Mouse (Mus musculus) kidney, adult 8-10 months (tissue): ENCODE results near the gene Zfp866.

Experiments used
- DNase-seq, 2 experiments: peaks; one replicate each; pipeline ENCODE4 v3.0.0; 2022

The Zfp866 gene

DNA sequence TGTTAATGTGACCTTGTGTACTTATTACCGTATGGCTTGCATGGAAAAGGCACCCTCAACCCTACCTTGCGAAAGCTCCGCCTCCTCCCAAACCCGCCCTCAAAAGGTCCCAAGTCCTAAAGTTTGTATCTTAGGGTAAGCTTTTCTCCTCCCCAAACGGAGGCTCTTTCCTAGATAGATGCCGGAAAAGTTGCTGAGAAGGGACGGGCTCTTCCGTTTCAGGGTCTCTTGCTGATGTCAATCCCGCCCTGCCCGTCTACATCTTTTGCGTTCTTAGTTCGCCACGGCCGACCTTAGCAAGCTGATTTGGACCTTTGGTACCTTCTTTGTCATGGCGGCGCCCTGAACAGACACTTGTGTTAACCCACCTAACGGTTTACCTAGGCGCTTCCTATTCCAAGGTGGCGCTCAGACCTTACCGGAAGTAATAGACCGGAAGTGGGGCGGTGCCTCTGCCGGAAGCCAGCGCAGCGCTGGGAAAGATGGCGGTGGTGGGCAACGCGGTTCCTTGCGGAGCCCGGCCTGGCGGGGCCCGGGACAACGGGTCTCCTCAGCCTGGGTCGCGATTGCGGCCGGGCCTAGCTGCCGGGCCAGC lies at the start of gene Zfp866, which contains the start of gene Atp13a1:
Gene Zfp866 (minus strand): TSS at position 406 of the 595 bp plus-strand sequence.
Gene Atp13a1 (plus strand): TSS at position 391 of the 595 bp plus-strand sequence.
- DNase-seq, result peak; percentile 89 to 90

DNA sequence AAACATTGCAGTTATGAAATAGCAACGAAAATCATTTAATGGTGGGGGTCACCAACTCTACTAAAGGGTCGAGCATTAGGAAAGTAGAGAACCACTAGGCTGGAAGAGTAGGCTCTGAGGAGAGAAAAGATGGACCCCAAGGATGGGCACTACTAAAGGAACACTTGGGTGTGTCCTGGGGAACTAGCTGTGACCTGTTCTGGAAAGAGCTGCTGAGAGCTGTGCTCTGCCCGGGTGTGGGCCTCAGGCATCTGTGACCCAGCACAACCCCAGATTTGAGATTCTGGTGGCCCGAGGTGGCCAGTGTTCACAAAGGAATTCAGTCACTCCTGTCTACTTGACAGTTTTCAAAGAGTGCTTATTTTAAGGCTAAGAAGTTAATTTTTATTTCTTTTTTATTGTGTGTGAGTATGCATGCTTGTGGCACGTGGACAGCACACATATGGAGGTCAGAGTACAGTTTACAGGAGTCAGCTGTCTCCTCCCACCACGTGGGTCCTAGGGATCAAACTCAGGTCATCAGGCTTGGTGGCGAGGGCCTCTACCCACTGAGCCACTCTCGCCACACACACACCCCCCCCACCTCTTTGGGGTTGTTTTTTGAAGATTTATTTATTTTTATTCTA lies 46.2 kb upstream of the Zfp866 start:
- peak in 1 of 2 experiments; percentile 59 for DNase-seq

DNA sequence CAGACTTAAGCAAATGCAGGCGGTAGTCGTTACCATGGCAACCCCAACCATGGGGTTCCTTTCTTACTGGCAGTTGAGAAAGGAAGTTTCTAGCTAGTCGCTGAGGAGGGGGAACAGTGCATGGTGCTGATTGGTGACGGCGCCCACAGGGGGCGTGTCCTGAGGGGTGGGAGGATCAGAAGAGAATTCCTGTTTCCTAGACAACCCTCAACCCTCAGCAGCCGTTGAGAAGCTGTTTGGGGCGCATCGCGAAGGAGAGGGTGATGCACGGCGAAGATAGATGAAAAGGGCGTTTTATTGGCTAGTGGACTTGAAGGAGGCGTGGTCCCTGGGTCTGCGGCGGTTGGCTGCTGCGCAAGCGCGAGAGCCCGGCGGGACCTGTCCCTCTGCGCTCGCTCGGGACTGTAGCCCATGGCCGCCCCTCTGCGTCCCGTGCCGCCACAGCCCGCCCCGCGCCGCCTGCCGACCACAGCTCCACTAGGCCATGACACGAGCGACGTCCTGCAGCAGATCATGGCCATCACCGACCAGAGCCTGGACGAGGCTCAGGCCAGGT lies 41.4 kb upstream of the Zfp866 start, which contains the start of gene Pbx4:
Gene Pbx4 (plus strand): TSS at position 194 of the 556 bp plus-strand sequence.
- DNase-seq, result peak; percentile 72 to 80

DNA sequence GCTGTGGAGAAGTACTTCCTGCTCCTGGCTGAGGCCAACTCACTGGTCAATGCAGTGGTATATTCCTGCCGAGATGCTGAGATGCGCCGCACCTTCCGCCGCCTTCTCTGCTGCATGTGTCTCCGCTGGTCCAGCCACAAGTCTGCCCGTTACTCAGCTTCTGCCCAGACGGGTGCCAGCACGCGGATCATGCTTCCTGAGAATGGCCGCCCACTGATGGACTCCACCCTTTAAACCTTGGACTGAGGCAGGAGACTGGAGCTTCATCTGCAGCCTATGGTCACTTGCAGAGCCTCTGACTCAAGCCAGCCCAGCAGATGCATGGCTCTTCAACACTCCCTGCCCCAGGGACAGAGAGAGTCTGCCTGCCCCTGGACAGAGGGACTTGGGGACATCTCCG lies 35.4 kb upstream of the Zfp866 start:
- peak in 1 of 2 experiments; percentile 57 for DNase-seq

DNA sequence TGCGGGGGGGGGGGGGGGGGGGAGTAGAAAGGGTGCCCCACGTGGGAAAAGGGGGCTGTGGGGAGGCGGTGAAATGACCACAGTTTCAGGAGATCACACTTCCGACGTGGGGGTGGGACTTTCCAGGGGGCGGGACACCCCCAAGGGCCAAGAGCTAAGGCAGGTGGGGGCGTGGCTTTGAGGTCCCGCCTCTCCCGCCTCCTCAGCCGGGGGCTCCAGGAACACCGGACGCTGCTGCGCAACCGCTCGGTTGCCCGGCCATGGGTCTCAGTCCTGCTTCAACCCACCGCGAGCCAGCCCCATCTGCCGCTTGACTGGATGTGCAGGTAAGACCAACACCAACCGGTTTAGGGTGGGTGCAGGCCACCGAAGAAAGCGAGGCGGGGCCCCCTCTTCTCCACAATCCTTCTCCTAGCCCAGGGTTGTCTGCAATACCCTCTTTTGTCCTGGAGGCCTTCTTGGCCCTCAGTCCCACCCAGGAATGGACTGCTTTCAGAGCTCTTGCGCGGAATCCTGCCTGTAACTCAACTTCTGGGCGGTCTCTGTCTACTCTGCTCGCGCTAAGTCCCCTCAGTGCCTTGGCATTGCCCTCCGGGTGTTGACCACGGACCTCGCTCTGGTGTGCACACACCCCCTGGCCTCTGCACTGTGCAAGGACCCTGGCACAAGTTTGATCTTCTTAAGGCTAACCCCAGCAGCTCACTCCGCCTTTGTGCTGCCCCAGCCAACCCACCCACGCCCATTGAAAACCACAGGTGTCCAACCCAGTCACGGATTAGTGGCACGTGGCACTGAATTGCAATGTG lies 31.6 kb upstream of the Zfp866 start, which contains the start of gene Lpar2:
Gene Lpar2 (plus strand): TSS at position 44 of the 806 bp plus-strand sequence.
- peak; percentile 67 to 80 for DNase-seq

DNA sequence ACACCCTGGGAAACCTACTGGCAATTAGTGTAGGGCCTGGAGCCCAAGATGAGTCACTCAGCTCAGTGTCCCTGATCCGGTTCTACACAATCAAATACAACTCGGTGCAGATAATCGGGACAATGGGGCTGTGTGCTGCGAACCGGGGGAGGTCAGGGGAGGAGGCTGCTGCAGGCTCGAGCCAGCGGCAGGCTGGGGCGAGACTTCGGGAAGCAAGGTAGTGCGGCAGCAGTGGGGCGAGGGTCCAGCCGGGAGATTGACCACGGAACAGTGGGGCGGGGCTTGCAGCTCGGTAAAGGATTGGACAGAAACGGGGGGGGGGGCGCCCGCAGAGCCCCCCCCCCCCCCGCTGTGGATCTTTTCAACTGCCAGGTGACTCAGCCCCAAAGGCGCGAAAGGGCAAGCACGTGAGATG lies 31.0 kb upstream of the Zfp866 start:
- DNase-seq, result peak in 1 of 2 experiments; percentile 44

DNA sequence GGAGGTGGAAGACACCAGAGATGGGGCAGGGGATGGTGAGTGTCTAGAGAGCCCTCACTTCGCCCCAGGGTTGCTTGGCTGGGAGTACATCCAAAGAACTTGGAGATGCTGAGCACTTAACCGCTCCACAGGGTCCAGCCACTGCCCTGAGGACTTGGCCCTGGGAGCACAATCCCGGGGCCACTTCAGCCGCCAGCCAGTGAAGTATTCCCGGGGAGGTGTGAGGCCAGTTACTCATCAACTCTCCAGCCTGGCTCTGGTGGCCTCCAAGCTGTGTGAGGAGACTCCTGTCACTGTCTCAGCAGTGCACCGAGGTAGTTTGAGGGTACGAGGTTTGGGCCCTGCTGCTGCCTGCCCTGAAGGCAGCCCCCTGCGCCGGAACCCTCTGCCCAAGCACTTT lies 29.5 kb upstream of the Zfp866 start:
- peak; percentile 79 to 82 for DNase-seq

DNA sequence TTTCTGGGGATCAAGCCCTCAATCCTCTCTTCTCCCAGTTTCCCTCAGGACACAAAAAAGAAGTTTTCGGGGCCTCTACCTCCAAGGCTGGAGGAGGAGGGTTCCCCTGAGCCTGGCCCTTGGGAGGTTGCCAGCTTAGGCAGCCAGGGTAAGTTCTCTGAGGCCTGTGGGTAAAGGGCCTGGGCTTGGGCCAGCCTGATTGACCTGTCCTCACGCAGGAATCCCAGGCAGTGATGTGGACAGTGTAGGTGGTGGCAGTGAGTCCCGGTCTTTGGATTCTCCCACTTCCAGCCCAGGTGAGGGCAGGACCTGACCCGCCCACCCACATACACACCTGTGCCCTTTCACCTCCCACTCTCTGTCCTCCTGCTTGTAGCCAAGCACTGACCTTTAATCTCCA lies 24.4 kb upstream of the Zfp866 start:
- DNase-seq, result peak; percentile 47 to 54

DNA sequence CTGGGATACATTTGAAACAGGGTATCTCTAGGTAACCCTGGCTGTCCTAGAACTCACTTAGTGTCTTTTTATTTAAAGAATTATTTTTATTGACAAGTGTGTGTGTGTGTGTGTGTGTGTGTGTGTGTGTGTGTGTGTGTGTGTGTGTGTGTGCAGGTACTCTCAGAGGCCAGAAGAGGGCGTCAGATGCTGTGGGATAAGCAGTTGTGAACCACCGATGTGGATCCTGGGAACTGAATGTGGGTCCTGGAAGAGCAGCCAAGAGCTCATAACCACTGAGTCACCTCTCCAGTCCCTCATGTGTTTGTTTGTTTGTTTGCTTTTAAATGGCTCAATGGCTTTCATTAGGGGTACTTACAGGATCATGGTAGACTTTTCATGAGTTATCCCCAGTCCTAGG lies 23.9 kb upstream of the Zfp866 start:
- no peak for DNase-seq

DNA sequence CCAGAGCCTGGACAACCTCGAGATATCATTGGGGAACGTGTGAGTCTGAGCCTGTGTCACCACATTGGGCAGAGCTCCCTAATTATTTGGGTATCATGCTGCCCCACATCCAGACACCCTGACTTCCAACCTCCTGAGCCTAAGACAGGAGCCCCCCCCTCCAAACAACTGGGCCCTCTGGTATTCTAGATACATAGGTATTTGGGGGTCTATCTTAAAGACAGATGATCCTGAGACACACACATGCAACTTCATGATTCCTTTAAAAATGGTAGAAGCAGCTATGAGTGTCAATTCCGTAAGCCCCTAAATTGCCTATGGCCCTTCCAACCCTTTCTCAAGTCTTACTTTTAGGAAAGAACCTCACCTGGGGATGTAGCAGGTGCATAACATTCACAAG lies 18.8 kb upstream of the Zfp866 start:
- DNase-seq, result no peak

DNA sequence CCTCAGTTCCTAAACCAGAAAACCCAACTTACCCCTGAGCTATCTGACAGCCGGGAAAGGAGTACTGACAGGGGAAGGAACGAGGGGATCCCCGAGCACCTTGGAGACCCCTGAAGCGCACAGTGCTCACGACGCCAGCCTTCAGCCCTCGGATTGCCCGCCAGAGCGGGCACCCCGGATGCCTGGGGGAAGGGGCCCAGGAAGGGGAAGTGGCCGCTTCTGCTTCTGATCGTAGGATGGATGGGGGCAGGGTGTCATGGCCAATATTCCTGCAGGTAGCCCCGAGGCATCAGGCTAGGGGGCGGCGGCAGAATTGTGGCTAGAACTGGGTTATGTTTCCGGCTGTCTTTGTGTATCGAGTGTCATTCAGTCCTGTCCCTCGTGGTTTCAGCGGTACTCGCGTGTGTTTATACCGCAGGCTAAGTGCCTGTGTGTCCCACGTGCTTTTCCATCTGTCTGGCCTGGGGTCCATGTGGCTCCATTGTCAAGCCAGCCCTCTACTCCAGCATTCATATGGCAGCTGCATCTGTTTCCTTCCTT lies 18.0 kb upstream of the Zfp866 start:
- DNase-seq, result no peak

DNA sequence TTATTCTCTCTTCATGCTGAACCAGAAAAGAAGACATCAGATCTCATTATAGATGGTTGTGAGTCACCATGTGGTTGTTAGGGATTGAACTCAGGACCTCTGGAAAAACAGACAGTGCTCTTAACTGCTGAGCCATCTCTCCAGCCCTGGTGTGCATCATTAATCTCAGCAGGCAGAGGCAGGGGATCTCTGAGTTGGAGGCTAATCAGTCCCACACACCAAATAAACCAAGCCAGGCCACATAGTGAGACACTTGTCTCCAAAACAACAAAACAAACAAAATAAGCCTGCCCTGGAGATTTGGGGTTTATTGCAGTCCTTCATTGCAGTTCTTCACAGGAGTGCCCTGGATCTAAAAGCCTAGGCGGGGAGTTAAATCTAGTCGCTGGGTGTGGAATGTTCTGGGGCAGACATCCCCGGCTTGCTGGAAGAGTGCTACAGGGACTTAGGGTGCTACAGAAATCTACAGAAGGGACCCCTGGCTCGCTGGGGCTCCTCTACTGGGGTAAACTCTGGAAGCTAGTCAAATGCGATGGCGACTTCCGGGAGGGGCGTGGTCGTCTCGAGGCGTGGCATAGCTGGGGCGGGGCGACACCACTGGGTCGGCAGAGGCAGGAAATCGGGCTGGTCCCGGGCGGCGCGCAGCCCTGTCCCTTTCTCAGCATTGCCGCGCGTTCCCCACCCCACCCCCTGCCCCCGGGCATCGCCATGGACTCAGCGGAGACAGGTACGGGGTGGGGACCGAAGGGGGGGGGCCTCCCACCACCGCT lies 17.3 kb upstream of the Zfp866 start, which contains the start of gene Gmip:
Gene Gmip (plus strand): TSS at position 586 of the 770 bp plus-strand sequence.
- DNase-seq, result peak; percentile 73 to 85

DNA sequence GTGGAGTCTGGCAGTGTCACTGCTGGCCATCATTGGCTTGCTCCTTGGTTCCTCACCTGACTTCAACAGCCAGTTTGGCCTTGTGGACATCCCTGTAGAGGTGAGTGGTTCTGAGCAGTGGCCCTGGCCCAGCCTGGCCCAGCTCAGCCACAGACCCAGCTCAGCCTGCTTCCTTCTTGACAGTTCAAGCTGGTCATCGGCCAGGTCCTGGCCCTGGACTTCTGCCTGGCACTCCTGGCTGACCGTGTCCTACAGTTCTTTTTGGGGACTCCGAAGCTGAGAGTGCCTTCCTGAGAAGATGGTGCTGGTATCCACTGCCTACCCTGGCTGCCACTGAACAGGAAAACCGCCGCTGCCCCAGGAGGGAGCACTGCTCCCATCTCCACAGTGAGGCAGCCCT lies 16.3 kb upstream of the Zfp866 start:
- DNase-seq, result no peak

DNA sequence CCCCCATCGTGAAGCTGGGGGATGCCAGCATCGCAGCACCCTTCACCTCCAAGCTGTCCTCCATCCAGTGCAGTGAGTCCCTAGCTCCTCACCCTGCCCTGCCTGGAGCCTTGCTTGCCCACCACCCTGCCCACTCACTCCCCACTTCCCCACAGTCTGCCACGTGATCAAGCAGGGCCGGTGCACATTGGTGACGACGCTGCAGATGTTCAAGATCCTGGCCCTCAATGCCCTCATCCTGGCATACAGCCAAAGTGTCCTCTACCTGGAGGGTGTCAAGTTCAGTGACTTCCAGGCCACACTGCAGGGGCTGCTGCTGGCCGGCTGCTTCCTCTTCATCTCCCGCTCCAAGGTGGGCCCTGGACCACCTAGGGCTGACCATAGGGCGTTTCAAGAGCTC lies 14.5 kb upstream of the Zfp866 start:
- DNase-seq, result peak in 1 of 2 experiments; percentile 1

DNA sequence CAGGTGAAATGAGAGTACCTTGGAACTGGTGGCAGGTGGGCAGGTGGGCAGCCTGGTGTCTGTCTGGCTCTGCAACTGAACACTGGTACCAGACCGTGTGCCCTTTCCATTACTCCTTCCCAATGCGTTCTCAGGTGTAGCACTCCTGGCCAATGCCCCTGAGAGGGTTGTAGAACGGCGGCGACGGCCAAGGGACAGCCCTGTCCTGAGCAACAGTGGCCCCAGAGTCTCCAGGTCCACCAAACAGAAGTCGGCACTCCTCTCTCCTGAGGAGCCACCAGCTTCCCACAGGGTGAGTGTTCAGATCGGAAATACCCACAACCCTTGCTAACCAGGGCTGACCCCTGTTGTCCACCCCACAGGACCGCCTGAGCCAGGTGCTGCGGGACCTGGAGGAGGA lies 14.1 kb upstream of the Zfp866 start:
- DNase-seq, result peak in 1 of 2 experiments; percentile 1

DNA sequence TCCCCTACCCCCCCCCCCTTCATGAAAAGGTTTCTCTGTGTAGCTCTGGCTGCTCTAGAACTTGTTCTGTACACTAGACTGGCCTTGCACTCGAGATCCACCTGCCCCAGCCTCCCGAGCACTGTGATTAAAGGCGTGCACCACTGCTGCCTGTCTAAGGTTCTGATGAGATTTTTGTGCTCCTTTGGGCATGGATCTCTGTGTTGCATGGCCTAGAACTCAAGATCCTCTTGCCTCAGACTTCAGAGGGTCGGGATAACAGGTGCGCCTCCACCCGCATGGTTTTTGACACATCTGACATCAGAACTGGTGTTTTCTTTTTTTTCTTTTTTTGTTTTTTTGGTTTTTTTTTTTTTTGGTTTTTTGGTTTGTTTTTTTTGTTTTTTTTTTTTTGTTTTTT lies 13.6 kb upstream of the Zfp866 start:
- DNase-seq, result no peak

DNA sequence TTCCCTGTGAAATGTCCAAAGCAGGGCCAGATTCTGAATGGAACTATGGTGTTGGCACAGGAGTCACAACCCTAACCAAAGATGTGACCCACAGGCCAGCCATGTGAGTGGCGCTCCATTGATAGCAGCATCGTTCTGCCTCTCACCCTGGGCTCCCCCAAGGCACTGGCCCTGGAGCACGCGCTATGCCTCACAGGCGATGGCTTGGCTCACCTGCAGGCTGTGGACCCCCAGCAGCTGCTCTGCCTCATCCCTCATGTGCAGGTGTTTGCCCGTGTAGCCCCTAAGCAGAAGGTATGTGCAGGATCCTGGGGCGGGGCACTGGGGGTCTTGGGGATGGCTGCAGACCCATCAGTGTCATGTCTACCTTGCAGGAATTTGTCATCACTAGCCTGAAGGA lies 12.4 kb upstream of the Zfp866 start:
- DNase-seq, result peak in 1 of 2 experiments; percentile 0

DNA sequence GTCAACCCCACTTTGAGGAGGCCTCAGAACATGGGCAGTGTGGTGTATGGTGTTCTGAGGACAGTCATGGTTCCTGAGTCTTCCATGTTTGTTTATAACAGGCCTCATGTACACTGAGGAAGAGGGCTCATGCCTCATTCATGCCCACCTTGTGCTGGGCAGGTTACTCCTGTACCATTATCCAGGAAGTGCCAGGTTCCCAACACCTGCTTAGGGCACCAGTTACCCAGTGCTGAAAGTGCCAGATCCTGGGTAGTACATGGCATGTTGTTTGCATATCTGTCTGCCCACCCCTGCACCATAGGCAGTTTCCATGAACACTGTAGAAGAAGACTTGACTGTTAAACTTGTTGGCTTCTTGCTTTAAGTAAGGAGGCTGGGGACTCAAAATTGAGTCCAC lies 11.2 kb upstream of the Zfp866 start:
- peak in 1 of 2 experiments; percentile 0 for DNase-seq

DNA sequence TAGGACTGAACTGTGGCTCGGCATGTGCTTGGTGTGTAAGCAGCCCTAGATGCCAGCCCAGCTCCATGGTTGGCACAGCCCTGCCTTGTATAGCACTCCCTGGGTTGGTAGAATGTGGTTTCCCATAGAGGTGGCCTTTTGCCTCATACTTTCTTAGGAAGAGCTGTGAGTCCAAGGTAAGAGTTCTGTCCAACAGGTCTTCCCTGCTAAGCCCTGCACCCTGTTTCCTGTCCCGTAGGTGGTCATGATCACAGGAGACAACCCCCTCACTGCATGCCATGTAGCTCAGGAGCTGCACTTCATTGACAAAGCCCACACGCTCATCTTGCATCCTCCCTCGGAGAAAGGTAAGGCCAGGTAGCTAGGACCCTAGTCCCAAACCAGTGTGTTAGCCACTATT lies 10.8 kb upstream of the Zfp866 start:
- DNase-seq, result peak in 1 of 2 experiments; percentile 0

DNA sequence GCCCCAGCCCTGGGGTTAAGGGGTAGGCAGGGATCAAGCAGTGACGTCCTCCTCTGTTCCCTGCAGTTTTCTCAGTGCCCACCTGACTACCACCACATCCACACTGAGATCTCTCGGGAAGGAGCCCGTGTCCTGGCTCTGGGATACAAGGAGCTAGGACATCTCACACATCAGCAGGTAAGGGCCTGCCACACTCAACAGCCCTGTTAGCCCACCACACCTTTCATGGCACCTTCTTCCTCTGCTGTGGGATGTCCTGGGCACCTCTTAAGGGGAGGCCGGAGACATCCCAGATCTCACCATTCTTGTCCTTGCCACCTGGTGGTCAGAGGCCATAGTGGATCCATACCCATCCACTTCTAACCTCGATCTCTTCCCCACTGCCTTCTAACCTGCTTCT lies 9.0 kb upstream of the Zfp866 start:
- DNase-seq, result peak in 1 of 2 experiments; percentile 1

DNA sequence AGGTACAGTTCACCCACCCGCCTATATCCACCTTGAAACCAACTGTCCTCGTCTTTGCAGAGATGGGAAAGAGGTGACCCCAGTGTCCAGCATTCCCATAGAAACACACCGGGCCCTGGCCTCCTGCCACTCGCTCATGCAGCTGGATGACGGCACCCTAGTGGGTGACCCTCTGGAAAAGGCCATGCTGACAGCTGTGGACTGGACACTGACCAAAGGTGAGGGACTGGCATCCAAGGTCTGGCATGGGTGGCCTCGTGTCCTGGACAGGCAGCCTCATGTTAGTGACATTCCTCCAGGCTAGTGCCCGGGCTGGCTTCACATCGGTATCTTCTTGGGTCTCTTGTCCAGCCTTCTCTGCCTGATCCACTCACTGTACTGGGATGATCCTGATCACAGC lies 8.3 kb upstream of the Zfp866 start:
- peak in 1 of 2 experiments; percentile 1 for DNase-seq

DNA sequence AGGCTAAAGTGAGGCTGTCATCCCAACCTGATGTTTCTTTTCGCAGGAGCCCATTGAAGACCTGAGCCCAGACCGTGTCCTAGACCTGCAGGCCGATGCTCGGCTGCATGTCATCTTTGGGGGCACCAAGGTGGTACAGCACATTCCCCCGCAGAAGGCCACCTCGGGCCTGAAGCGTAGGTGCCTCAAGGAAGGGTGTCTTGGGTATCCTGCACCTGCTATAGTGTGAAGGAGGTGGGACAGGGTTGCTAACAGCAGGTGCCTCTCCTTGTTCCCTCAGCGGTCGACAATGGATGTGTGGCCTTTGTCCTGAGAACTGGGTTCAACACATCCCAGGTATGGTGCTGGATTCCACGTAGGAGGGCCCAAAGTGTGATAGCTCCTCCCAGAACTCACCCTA lies 6.7 kb upstream of the Zfp866 start:
- DNase-seq, result no peak
